Mouse (Mus musculus) stomach, postnatal 0 days (tissue): ENCODE measurements at regions not wholly inside any gene's neighbourhood (a gene's known extent, or its start where the extent isn't known, plus 50 kb on each side); places are given as distances from the start of the nearest gene placed in this dataset.

Source experiments
- ATAC-seq: fragments of 200-750 bp; cut with Nextera tagmentation; 2 replicates; pipeline ENCODE4 v1.8.0; 2017; ENCODE audit not compliant: low FRiP score, low TSS enrichment
- DNase-seq: peaks from one replicate; pipeline ENCODE4 v3.0.0-alpha.2; 2016; ENCODE audit warnings: low spot score
- H3K27ac ChIP-seq: fragments of 300-500 bp; sonication (generic); replicated peaks from 2 replicates; pipeline ENCODE4 v1.5.1; 2014; ENCODE audit warnings: mild to moderate bottlenecking, control low read depth
- H3K27me3 ChIP-seq: fragments of 300-500 bp; sonication (generic); 2 replicates; pipeline ENCODE4 v1.6.1; 2014; ENCODE audit warnings: low read length; ENCODE audit not compliant: control insufficient read depth, insufficient read depth
- H3K36me3 ChIP-seq: fragments of 300-500 bp; sonication (generic); 2 replicates; pipeline ENCODE4 v1.6.1; 2014; ENCODE audit warnings: low read length, mixed read lengths; ENCODE audit not compliant: control insufficient read depth, insufficient read depth
- H3K4me1 ChIP-seq: fragments of 300-500 bp; sonication (generic); replicated peaks from 2 replicates; pipeline ENCODE4 v1.6.1; 2014; ENCODE audit warnings: antibody characterized with exemption; ENCODE audit not compliant: control insufficient read depth, insufficient read depth
- H3K4me2 ChIP-seq: fragments of 300-500 bp; sonication (generic); replicated peaks from 2 replicates; pipeline ENCODE4 v1.6.1; 2014; ENCODE audit warnings: low read depth, mild to moderate bottlenecking, control low read depth, moderate library complexity
- H3K4me3 ChIP-seq: fragments of 300-500 bp; sonication (generic); 2 replicates; pipeline ENCODE4 v1.5.1; 2014; ENCODE audit warnings: low read depth, low read length, control low read depth
- H3K9ac ChIP-seq: fragments of 300-500 bp; sonication (generic); 2 replicates; pipeline ENCODE4 v1.6.1; 2014; ENCODE audit warnings: mild to moderate bottlenecking, low read length, control low read depth, mixed read lengths
- H3K9me3 ChIP-seq: fragments of 300-500 bp; sonication (generic); 2 replicates; pipeline ENCODE4 v1.6.1; 2016; ENCODE audit warnings: low read length; ENCODE audit not compliant: control insufficient read depth
- CTCF ChIP-seq: IDR thresholded peaks from 2 replicates; pipeline ENCODE4 v1.5.1; 2016; ENCODE audit warnings: antibody characterized with exemption, low read depth, mild to moderate bottlenecking, moderate library complexity
- EP300 ChIP-seq: optimal IDR thresholded peaks from 2 replicates; pipeline ENCODE3; 2016; ENCODE audit warnings: antibody characterized with exemption
- WGBS: fragments of 180-500 bp; shearing (Covaris S2); extraction: QIAGEN DNeasy Blood & Tissue Kit; methylation state at CpG from one replicate; pipeline ENCODE4 v1.1.7; 2014; 5-methylcytosine and 5-hydroxymethylcytosine counted together

DNA sequence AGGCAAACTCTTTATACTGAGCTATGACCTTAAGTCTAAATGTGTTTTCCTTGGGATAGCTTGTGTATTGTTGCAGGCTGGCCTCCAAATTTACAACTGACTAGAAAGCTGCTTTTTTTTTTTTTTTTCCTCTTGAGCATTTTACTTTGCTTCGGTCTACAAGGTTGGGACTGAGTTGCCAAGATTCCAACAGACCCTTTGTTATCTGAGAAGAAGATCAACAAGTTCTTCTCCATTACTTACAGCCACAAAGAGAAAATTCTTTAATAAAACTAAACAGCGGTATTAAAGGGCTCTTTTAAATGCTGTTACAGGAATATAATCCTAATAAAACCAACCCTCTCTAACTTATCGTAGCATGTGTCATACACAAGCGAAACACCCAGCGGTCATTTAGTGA, 124.4 kb upstream of the Rnd3 start:
- TF ChIP-seq EP300 (no peak), CTCF (no peak)
- Histone ChIP-seq H3K9ac (no peak overlapping the region), H3K36me3 (no peaks in the 10 kb centered on the region), H3K4me2 (no peak overlapping the region), H3K27me3 (no peaks in the 10 kb centered on the region), H3K9me3 (no peaks in the 10 kb centered on the region), H3K4me1 (no peaks in the 10 kb centered on the region), H3K27ac (no peak overlapping the region), H3K4me3 (no peak overlapping the region)
- WGBS: 32% methylated on average over 5 of the region's 5 CpGs
- no peak for DNase-seq
- no peak for ATAC-seq

DNA sequence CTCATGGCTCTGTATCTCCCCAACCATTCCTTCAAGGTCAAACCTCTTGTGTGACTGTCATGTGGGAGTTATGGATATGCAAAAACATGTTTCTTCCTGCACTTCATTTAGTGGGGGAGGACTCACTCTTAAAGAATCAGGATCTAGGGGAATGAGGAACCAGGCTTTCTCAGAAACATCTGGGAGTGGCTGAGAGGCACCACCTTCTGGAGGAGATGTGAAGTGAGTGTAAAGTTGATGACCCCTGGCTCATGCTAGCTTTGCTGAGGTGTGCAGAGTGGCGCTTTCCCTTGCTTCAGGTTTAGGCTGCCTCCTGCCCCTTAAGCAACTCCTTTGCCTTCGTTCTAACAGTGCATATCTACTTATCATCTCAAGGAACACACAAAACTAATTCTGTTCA, 119.6 kb upstream of the Rnd3 start:
- no peak for ATAC-seq
- no peaks in the 10 kb centered on the region for H3K4me1 ChIP-seq
- 67% methylated on average over 2 of the region's 2 CpGs for WGBS
- H3K4me2 ChIP-seq: no peak overlapping the region
- TF ChIP-seq EP300 (no peak), CTCF (peak; percentile 68)
- no peak overlapping the region for H3K9ac ChIP-seq
- no peaks in the 10 kb centered on the region for H3K9me3 ChIP-seq
- no peaks in the 10 kb centered on the region for H3K27me3 ChIP-seq
- H3K36me3 ChIP-seq: no peaks in the 10 kb centered on the region
- no peak for DNase-seq
- H3K27ac ChIP-seq: no peak overlapping the region
- H3K4me3 ChIP-seq: no peak overlapping the region

DNA sequence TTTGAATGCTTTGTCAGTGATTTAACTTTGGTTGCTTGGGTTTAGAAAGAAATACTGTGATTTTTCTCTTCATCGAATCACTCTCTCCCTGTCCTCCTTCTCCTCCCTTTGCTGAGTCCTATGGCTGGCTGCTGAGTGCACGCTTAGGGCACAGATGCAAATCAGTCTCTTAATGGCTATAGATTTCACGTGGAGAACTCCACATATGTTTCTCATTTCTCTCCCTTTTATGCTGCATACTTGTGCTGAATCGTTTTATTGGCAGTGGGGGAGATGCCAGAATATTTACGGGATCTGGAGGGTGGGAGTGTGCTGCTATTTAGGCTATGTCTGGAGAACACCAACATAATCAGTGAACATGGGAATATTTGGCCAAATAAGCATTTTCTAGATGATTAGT, 118.8 kb upstream of the Rnd3 start:
- Histone ChIP-seq H3K4me1 (no peaks in the 10 kb centered on the region), H3K9ac (no peak overlapping the region), H3K27ac (no peak overlapping the region), H3K9me3 (no peaks in the 10 kb centered on the region), H3K4me2 (no peak overlapping the region), H3K4me3 (no peak overlapping the region), H3K36me3 (no peaks in the 10 kb centered on the region), H3K27me3 (no peaks in the 10 kb centered on the region)
- DNase-seq: no peak
- ATAC-seq: no peak
- WGBS: 61% methylated on average over 5 of the region's 5 CpGs
- TF ChIP-seq EP300: no peak
- no peak for TF ChIP-seq CTCF

DNA sequence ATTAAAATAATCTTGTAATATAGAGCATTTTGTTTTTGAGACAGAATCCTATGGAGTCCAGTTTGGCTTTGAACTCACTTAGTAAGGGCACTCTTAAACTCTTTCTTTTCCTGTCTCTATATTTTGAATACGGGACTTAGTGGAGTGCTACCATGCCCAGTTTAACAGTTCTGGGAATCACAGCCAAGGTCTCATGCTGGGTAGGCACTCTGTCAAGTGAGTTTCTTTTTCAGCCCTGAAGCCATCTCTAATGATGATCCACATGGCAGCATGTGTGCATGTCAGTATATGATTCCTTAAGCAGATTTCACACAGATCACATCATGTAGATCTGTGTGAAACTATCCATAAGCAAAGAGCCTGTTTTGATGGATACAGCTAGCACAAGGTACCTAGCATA, 113.6 kb upstream of the Rnd3 start:
- Histone ChIP-seq H3K27me3 (no peaks in the 10 kb centered on the region), H3K27ac (no peak overlapping the region), H3K4me3 (no peak overlapping the region), H3K9ac (no peak overlapping the region), H3K9me3 (no peaks in the 10 kb centered on the region), H3K4me1 (no peaks in the 10 kb centered on the region), H3K36me3 (no peaks in the 10 kb centered on the region), H3K4me2 (no peak overlapping the region)
- 93% methylated on average over 1 of the region's 1 CpGs for WGBS
- DNase-seq (no peak), ATAC-seq (no peak)
- no peak for TF ChIP-seq CTCF
- TF ChIP-seq EP300: no peak

DNA sequence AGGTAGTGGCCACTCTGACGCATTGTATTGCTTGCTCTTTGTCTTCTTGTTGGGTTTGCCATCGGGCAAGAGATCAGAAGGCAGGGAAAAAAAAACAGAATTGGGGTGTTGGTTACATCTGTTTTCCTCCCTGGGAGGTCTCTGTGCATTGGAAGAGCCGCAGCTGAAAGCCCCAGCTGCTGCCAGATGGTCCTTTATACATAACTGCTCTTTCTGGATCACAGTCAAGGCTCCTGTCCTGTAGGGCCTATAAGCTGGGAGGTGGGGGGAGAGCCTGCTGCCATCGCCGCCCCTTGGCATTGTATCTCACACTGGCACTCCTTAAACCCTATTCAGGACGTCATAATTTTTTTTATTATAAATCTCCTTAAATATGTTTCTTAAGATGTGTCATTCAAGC, 101.9 kb upstream of the Rnd3 start:
- no peaks in the 10 kb centered on the region for H3K27me3 ChIP-seq

DNA sequence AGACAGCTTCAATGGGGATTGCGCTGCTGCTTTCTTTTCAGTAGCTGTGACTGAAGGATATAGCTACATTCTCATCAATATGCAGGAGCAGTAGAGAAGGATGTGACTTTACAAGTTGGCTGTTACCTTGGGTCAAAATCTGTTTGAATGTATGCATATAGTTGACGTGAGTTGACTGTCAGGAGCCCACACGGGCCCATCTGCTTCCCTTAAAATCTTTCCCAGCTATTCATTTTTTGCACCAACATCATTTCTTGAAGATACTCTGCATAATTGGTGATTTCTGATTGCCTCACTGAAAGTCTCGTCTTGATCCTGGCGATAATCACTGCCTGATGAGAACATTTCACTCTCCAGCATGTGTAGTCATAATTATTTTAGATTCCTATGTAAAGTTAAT, 92.7 kb upstream of the Rnd3 start:
- H3K4me2 ChIP-seq: no peak overlapping the region
- no peak for ATAC-seq
- H3K27me3 ChIP-seq: no peaks in the 10 kb centered on the region
- H3K4me1 ChIP-seq: no peaks in the 10 kb centered on the region
- H3K9ac ChIP-seq: no peak overlapping the region
- no peak for TF ChIP-seq EP300
- no peak for TF ChIP-seq CTCF
- no peak overlapping the region for H3K27ac ChIP-seq
- DNase-seq: no peak
- H3K4me3 ChIP-seq: no peak overlapping the region
- no peaks in the 10 kb centered on the region for H3K9me3 ChIP-seq
- WGBS: 72% methylated on average over 5 of the region's 5 CpGs
- no peaks in the 10 kb centered on the region for H3K36me3 ChIP-seq

More for the DNA sequence above, 101.9 kb upstream of the Rnd3 start:
- no peak for DNase-seq
- no peaks in the 10 kb centered on the region for H3K4me1 ChIP-seq
- no peak overlapping the region for H3K4me2 ChIP-seq
- H3K36me3 ChIP-seq: no peaks in the 10 kb centered on the region
- H3K9ac ChIP-seq: no peak overlapping the region
- H3K4me3 ChIP-seq: no peak overlapping the region
- no peak for TF ChIP-seq EP300
- WGBS: 53% methylated on average over 6 of the region's 6 CpGs
- H3K27ac ChIP-seq: no peak overlapping the region
- no peak for ATAC-seq
- no peaks in the 10 kb centered on the region for H3K9me3 ChIP-seq

DNA sequence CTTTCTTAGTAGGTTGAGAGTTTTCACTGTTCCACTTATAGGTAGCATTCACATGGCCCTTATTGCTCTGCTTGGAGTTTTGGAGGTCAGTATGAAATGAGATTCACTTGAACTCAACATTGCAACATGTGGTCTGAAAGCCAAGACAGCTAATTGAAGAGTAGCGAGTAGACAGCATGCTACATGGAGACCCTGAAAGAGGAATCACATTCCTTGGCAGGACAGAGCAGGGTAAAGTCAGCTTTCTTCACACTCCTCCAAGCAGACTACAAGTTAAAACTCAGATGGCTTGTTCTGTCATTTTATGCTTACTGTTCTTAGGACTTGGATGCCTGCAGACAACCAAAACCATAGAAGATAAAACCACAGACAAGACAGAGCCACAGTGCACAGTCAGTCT, 91.1 kb upstream of the Rnd3 start:
- WGBS: 79% methylated on average over 1 of the region's 1 CpGs
- H3K36me3 ChIP-seq: no peaks in the 10 kb centered on the region
- TF ChIP-seq EP300 (no peak), CTCF (no peak)
- no peaks in the 10 kb centered on the region for H3K4me1 ChIP-seq
- H3K9me3 ChIP-seq: no peaks in the 10 kb centered on the region
- H3K9ac ChIP-seq: no peak overlapping the region
- no peak overlapping the region for H3K4me2 ChIP-seq
- ATAC-seq (no peak), DNase-seq (no peak)
- no peak overlapping the region for H3K27ac ChIP-seq
- H3K4me3 ChIP-seq: no peak overlapping the region
- no peaks in the 10 kb centered on the region for H3K27me3 ChIP-seq
